Mouse (Mus musculus) midbrain, embryonic 16.5 days (tissue): ENCODE data around the gene Iqcf3. TPM values are rescaled to one million over a fixed set of nuclear protein-coding genes. Genes with fewer than 3 reads are reported as not detected.

Source experiments
- ATAC-seq: fragments of 200-750 bp; cut with Nextera tagmentation; 2 replicates; pipeline ENCODE4 v1.8.0; 2017; ENCODE audit warnings: moderate TSS enrichment
- H3K27ac ChIP-seq: fragments of 300-500 bp; sonication (generic); 2 replicates; pipeline ENCODE4 v1.5.1; 2014; ENCODE audit warnings: mild to moderate bottlenecking, low read length, mixed read lengths
- H3K27me3 ChIP-seq: fragments of 300-500 bp; sonication (generic); 2 replicates; pipeline ENCODE4 v1.6.1; 2014; ENCODE audit warnings: low read depth, low read length, mixed read lengths; ENCODE audit not compliant: control insufficient read depth, insufficient read depth
- H3K36me3 ChIP-seq: fragments of 300-500 bp; sonication (generic); 2 replicates; pipeline ENCODE4 v1.6.1; 2014; ENCODE audit warnings: mild to moderate bottlenecking, low read length, moderate library complexity, mixed read lengths; ENCODE audit not compliant: control insufficient read depth, insufficient read depth
- H3K4me1 ChIP-seq: fragments of 300-500 bp; sonication (generic); 2 replicates; pipeline ENCODE4 v1.6.1; 2014; ENCODE audit warnings: mild to moderate bottlenecking, low read length, mixed read lengths; ENCODE audit not compliant: control insufficient read depth, insufficient read depth
- H3K4me2 ChIP-seq: fragments of 300-500 bp; sonication (generic); 2 replicates; pipeline ENCODE4 v1.6.1; 2014; ENCODE audit warnings: mild to moderate bottlenecking, low read length, mixed read lengths
- H3K4me3 ChIP-seq: fragments of 300-500 bp; sonication (generic); 2 replicates; pipeline ENCODE4 v1.5.1; 2014; ENCODE audit warnings: low read depth, mild to moderate bottlenecking, low read length, moderate library complexity, mixed read lengths
- H3K9ac ChIP-seq: fragments of 300-500 bp; sonication (generic); 2 replicates; pipeline ENCODE4 v1.6.1; 2014; ENCODE audit warnings: low read depth, low read length, mixed read lengths
- H3K9me3 ChIP-seq: fragments of 300-500 bp; sonication (generic); replicated peaks from 2 replicates; pipeline ENCODE4 v1.6.1; 2014; ENCODE audit warnings: mild to moderate bottlenecking, low read length, mixed read lengths; ENCODE audit not compliant: control insufficient read depth, poor library complexity, severe bottlenecking
- WGBS: fragments of 180-500 bp; shearing (Covaris S2); extraction: QIAGEN DNeasy Blood & Tissue Kit; methylation state at CpG from one replicate; pipeline ENCODE4 v1.1.7; 2014; 5-methylcytosine and 5-hydroxymethylcytosine counted together
- polyA plus RNA-seq: library from polyadenylated mRNA; unstranded; fragments of >200 nt; fragmentation: Nextera tagmentation; extraction: Ambion mirVana; gene quantifications from 2 replicates; pipeline ENCODE4 v1.2.1, GENCODE M21; 2015

Iqcf3 gene
- polyA plus RNA-seq, 1 experiment from 2014 or later: not detected

DNA sequence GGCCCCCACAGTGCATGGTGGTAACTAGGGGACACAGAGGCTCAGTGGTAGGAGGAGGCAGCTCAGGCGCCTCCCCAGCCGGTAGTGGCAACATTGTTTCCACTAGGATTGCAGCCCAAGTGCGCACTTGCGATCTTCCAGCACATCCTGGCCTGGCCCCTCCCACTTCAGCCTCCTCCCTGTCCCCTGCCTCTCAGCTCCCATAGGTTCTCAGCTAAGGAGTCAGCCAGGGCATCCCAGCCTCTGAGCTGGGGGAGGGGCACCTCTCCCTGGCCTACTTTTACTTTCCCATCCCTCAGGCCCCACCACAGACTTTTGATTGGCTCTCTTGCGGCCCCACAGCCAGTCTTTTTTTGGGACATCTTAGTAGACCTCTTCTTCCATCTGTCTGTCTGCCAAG is 89.5 kb downstream of the Iqcf3 start:
- Histone ChIP-seq H3K9me3 (no peaks in the 10 kb centered on the region), H3K27ac (no peak overlapping the region), H3K4me3 (no peak overlapping the region), H3K9ac (no peak overlapping the region), H3K27me3 (0 out of 2 replicates have a peak, but pooled peaks cover 3% of the 10 kb centered on the region), H3K4me1 (0 out of 2 replicates have a peak, but pooled peaks cover 2% of the 10 kb centered on the region), H3K36me3 (no peaks in the 10 kb centered on the region), H3K4me2 (no peak overlapping the region)
- ATAC-seq: no peak
- 17% methylated on average over 5 of the region's 5 CpGs for WGBS

DNA sequence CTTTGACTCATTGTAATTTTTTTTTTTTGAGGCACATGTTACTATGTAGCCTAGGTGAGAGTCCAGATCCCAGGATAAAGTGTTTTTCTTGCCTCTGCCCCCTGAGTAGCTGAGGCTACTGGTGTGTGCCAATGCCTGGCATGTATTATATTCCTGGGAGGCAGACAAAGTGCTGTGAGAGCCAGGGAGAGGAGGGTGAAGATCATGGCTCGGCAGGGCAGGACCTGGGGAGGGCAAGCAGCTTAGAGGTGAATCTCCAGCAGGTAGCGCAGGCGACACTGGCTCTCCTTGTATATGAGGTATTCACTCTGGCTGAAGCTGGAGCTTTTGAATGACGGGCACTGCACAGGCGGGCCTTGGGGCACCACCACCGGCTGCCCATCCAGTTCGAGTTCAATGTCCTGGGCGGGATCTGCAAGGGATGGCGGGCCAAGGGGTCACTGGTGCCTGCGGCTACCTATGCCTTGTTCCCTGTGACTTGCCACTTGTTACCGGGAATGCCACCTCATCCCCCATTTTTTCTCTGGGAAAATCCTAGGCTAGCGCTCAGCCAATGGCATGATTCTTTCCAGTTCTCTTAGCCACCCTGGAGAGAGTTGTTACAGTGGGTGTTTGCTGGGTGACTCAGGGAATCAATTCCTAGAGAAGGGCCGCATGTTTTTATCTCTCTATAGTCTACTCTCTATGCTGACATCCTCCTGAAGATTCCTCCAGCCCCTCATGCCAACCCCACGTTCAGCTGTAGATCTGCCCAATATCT is 90.3 kb downstream of the Iqcf3 start:
- no peak overlapping the region for H3K9ac ChIP-seq
- no peak overlapping the region for H3K4me2 ChIP-seq
- 0 out of 2 replicates have a peak, but pooled peaks cover 3% of the 10 kb centered on the region for H3K27me3 ChIP-seq
- H3K36me3 ChIP-seq: no peaks in the 10 kb centered on the region
- WGBS: 60% methylated on average over 14 of the region's 14 CpGs
- no peak overlapping the region for H3K4me3 ChIP-seq
- no peak for ATAC-seq
- no peaks in the 10 kb centered on the region for H3K4me1 ChIP-seq
- no peaks in the 10 kb centered on the region for H3K9me3 ChIP-seq
- H3K27ac ChIP-seq: no peak overlapping the region

DNA sequence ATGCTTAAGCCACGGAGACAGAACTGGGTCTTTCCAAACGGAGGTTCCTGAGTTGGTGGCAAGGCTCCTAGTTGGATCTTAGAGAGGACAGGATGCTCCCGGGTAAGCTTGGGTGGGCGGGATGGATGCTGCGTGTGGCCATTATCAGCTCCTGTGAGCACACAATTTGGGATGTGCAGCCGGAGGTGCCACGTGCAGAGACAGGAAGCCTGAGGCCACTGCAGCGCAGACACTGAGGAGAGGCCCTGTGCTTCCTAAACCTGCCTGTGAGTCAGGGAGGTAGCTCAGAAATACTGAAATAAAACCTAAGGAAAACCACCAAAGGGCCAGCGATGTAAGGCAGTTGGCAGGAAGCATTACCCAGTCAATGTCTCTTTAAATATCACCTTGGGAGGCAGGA is 91.7 kb downstream of the Iqcf3 start:
- peaks cover 8% of the 10 kb centered on the region; the same call in 1 of the 2 replicates for H3K4me1 ChIP-seq
- 77% methylated on average over 9 of the region's 9 CpGs for whole genome bisulfite sequencing
- H3K36me3 ChIP-seq: no peaks in the 10 kb centered on the region
- H3K4me3 ChIP-seq: no peak overlapping the region
- 0 out of 2 replicates have a peak, but pooled peaks cover 3% of the 10 kb centered on the region for H3K27me3 ChIP-seq
- no peaks in the 10 kb centered on the region for H3K9me3 ChIP-seq
- no peak overlapping the region for H3K27ac ChIP-seq
- no peak overlapping the region for H3K4me2 ChIP-seq
- ATAC-seq: no peak
- H3K9ac ChIP-seq: no peak overlapping the region

DNA sequence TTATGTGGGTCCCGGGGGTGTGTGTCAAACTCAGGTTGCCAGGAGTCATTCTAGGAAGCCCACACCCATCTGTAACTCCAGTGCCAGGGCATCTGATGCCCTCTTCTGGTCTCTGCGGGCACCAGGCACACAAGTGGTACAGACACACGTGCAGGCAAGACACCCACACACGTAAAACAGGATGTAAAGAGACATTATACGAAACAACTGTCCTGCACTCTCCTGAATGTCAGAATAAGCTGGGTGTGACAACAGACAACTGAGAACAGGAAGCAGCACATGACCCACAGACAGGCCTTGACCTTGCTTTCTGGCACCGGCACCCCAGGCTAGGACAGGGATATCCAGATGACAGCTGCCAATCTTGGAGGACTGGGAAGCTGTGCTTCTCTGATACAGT is 92.1 kb downstream of the Iqcf3 start:
- H3K4me3 ChIP-seq: no peak overlapping the region
- no peak for ATAC-seq

DNA sequence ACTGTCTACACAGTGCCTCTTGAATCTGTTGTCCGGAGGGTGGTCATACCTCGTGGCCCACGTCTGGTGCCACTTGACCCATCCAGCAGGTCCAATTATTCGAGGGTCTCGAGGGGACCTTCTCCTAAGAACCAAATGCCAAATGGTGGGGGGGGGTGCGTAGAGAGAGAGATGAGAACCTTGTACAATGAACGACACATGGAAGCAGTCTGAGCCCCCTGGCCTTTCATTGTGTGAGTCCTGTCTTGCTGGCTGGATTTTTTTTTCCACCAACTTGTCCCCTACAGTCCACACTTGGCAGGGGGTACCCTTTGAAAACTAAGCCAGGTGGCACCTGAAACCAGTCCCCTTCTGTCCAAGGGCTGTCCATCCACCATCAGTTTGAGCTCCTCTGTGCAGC is 93.7 kb downstream of the Iqcf3 start:
- no peaks in the 10 kb centered on the region for H3K9me3 ChIP-seq
- 88% methylated on average over 7 of the region's 7 CpGs for WGBS
- no peak overlapping the region for H3K9ac ChIP-seq
- peaks cover 11% of the 10 kb centered on the region for H3K36me3 ChIP-seq
- H3K27me3 ChIP-seq: 0 out of 2 replicates have a peak, but pooled peaks cover 3% of the 10 kb centered on the region
- no peak for ATAC-seq
- H3K4me1 ChIP-seq: peaks cover 12% of the 10 kb centered on the region; the same call in 1 of the 2 replicates
- no peak overlapping the region for H3K4me3 ChIP-seq
- no peak overlapping the region for H3K4me2 ChIP-seq
- no peak overlapping the region for H3K27ac ChIP-seq

More for the DNA sequence above, 92.1 kb downstream of the Iqcf3 start:
- Histone ChIP-seq H3K27me3 (0 out of 2 replicates have a peak, but pooled peaks cover 3% of the 10 kb centered on the region), H3K9ac (no peak overlapping the region), H3K27ac (no peak overlapping the region), H3K4me2 (no peak overlapping the region), H3K36me3 (no peaks in the 10 kb centered on the region), H3K4me1 (peaks cover 12% of the 10 kb centered on the region; the same call in 1 of the 2 replicates), H3K9me3 (no peaks in the 10 kb centered on the region)
- 77% methylated on average over 6 of the region's 6 CpGs for WGBS

DNA sequence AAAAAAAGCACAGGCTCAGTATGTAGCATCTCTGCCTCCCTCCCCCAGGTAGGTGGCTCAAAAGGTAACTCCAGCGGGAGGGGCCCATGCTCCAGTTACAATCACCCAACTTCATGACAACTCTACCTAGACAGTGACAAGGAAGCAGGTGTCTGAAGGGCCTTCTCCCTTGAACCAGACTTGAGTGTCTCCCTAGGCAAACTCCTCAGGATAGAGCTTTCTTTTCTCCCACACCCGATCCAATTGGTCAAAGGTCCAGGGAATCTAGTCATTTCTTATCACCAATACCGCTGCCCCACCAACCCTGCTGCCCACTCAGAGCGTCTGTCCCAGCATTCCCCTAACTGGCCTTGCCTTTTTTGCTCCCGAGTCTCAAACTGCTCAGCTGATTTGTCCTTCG is 94.7 kb downstream of the Iqcf3 start:
- H3K27ac ChIP-seq: no peak overlapping the region
- no peak overlapping the region for H3K4me3 ChIP-seq
- no peaks in the 10 kb centered on the region for H3K9me3 ChIP-seq
- 94% methylated on average over 6 of the region's 6 CpGs for WGBS
- peaks cover 12% of the 10 kb centered on the region; the same call in 1 of the 2 replicates for H3K4me1 ChIP-seq
- H3K27me3 ChIP-seq: 0 out of 2 replicates have a peak, but pooled peaks cover 3% of the 10 kb centered on the region
- H3K9ac ChIP-seq: no peak overlapping the region
- peaks cover 13% of the 10 kb centered on the region for H3K36me3 ChIP-seq
- no peak for ATAC-seq
- no peak overlapping the region for H3K4me2 ChIP-seq

DNA sequence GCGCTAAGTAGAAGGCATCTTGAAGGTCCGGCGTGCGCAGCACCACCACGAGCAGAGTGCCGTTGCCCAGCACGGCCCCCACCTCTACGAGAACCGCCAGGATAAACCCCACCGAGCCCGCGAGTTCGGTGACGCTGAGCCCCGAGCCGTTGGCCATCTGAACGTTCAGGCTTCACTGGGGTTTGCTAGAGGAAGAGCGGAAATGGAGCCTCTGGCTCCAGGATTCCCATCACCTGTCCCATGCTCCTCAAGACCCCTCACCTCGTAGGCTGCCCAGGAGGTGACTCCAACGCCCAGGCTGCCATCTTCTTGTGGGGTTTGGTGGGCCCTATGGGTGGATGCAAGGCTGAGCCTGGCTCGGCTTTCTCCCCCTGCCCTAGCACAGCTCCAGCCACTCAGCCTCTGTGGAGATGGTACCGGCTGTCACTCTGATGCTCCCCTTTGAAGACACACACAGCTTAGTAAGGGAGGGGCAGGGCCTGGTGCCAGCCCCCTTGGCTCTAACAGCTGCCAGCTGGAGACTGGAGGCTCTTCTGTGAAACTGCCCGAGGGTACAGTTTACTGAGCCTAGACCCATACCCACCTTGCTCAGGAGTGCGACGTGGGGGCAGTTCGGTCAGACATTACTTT is 95.7 kb downstream of the Iqcf3 start, which contains the start of gene Gpr62:
Gene Gpr62 (minus strand): TSS at position 368 of the 630 bp plus-strand sequence.
- Histone ChIP-seq H3K4me3 (peak within 1 kb of the TSS; percentile 45), H3K9ac (peak within 1 kb of the TSS; percentile 77), H3K27ac (peak within 1 kb of the TSS; percentile 81), H3K4me1 (peaks cover 12% of the 10 kb centered on the region; the same call in 1 of the 2 replicates), H3K4me2 (peak within 1 kb of the TSS; percentile 75), H3K36me3 (peaks cover 21% of the 10 kb centered on the region), H3K9me3 (no peaks in the 10 kb centered on the region), H3K27me3 (no peaks in the 10 kb centered on the region)
- peak; percentile 50 for ATAC-seq
- WGBS: 26% methylated on average over 26 of the region's 26 CpGs

DNA sequence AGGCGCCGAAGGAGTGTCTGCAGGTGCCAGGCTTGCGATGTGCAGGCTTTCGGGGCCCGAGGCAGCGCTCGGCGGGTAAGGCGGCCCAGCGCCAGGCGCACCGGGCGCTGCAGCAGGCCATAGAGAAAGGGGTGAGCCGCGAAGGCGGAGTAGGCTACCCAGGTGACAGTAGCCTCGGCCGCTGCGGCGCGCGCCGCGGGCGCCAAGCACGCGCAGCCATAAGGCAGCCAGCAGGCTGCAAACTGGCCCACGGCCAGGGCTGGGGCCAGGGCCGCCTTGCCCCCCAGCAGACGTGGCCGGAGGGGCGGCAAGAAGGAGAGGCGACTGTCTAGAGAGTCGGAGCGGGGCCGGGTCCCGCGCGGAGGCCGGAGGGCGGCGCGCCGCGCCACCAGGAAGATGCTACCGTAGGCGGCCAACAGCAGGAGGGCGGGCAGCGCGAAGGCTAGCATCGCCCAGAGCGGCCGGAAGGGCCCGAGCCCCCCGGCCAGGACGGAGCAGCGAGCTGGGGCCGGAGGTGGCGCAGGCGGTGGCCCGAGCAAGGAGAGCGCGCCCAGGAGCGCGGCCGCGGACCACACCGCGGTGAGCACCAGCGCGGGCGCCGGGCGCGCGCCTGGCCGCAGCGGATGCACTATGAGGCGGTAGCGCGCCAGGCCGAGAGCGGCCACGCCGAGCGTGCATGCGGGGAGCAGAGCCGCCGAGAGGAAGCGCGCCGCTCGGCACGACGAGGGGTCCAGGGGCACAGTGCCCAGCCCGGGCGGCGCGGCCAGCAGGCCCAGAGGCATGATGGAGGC is 96.5 kb downstream of the Iqcf3 start:
- Histone ChIP-seq H3K4me2 (peak overlapping the region; percentile 75), H3K9ac (peak overlapping the region; percentile 77), H3K4me3 (peak overlapping the region; percentile 45), H3K4me1 (peaks cover 14% of the 10 kb centered on the region; the same call in 1 of the 2 replicates), H3K36me3 (peaks cover 27% of the 10 kb centered on the region), H3K27ac (peak overlapping the region; percentile 81), H3K27me3 (no peaks in the 10 kb centered on the region), H3K9me3 (no peaks in the 10 kb centered on the region)
- 1% methylated on average over 88 of the region's 99 CpGs for WGBS
- peak; percentile 78 for ATAC-seq
